Mouse (Mus musculus) leukemia stem cell, adult 10-12 weeks (primary cell): Measurements from ENCODE around the gene Sik1. TPM values are rescaled to one million over a fixed set of nuclear protein-coding genes. Genes with fewer than 3 reads are reported as not detected.

Experiments used
- polyA plus RNA-seq: library from polyadenylated mRNA; stranded (reverse); fragments of >175 nt; gene quantifications from 2 replicates; pipeline ENCODE4 v1.2.3, GENCODE M21; 2012; ENCODE audit warnings: low replicate concordance

Gene Sik1
- polyA plus RNA-seq = 11.9 and 12.2 TPM in 2 replicates

DNA sequence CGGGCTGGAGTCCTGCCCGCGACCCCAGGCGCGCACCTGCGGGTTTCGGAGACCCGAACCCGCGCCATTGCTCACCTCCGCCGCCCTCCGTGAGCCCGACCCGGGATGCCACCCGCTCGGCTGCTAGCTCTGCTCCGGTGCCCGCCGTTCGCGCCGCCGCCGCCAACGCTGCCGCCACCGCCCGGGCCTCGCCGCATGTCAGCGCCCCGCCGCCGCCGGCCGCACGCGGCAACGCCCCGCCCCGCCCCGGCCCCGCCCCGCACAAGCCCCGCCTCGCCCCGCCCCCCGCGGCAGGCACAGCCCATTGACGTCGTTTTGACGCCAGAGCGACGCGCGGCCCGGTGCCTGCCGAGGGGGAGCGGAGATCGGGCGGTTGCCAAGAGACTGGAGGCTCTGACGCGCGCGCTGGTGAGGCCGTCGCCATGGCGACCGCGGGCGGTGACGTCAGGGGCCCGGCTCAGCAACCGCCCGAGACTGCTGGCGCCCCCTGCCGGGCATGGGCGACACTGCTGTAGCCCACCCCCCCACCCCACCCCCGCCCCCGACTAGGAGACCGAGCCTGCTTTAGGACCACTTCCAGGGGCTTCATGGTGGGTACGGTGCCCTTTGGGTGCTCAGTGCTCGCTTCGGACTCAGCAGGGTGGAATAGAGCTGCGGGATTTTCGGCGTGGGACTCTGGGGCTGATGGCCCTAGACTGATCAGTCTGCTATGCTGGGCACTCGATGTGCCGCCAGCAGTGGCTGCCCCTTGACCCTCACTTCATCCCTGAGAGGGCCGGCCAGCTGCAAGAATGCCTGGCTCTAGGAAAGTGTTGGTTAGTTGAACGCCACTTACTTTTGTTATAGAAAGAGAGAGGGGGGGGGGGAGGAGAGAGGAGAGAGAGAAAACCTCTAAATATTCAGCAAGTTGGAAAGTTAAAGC lies at the start of gene Sik1:
TSS of gene Sik1 (minus strand) at position 208 of the 922 bp plus-strand sequence.

Other genes with a start within 250 kb of the Sik1 start
- gene Cbs, start 218.6 kb downstream of the Sik1 start, polyA plus RNA-seq = not detected in 2 replicates
- 32.9 and 62.4 TPM in 2 replicates for gene U2af1, start 196.9 kb downstream of the Sik1 start, polyA plus RNA-seq
- not detected in 2 replicates for gene Cryaa, start 178.0 kb downstream of the Sik1 start, polyA plus RNA-seq
- 282 and 467 TPM in 2 replicates for gene Rrp1b, start 180.3 kb upstream of the Sik1 start, polyA plus RNA-seq
- not detected in 2 replicates for gene Hsf2bp, start 180.5 kb upstream of the Sik1 start, polyA plus RNA-seq